Mouse (Mus musculus): ENCODE results near the gene Olfr1277. TPM values are rescaled to one million over a fixed set of nuclear protein-coding genes. Genes with fewer than 3 reads are reported as not detected.

The Olfr1277 gene
- not detected for total RNA-seq (2021)
- long read RNA-seq, experiment 1: 0 reads
- long read RNA-seq, experiment 2: 0 reads

GRCm38 (mm10) chr2:111274006-111274405, at the start of gene Olfr1277:
Gene Olfr1277 (minus strand): TSS chr2:111274106.
- intact Hi-C loops (cut with DNase I; ENCODE audit: low total_unique reads): no loop called here

GRCm38 (mm10) chr2:111313717-111314116, 39.8 kb upstream of the Olfr1277 start, which contains the start of gene Olfr1280:
Gene Olfr1280 (plus strand): TSS chr2:111314017.
- intact Hi-C loops (cut with DNase I; ENCODE audit: low total_unique reads): no loop called here

More at GRCm38 (mm10) chr2:111274006-111274405, at the start of gene Olfr1277:
- DNase-seq: no peak

GRCm38 (mm10) chr2:111300374-111300773, 26.5 kb upstream of the Olfr1277 start, which contains the start of gene Olfr1279:
Gene Olfr1279 (plus strand): TSS chr2:111300635.
- no peak for DNase-seq
- intact Hi-C loops (cut with DNase I; ENCODE audit: low total_unique reads): no loop called here

More at GRCm38 (mm10) chr2:111313717-111314116, 39.8 kb upstream of the Olfr1277 start, which contains the start of gene Olfr1280:
- DNase-seq: no peak

GRCm38 (mm10) chr2:111298541-111298940, 24.6 kb upstream of the Olfr1277 start:
- intact Hi-C loops (cut with DNase I; ENCODE audit: low total_unique reads): no loop called here
- no peak for DNase-seq

- DNase-seq: no peak
- intact Hi-C loops (cut with DNase I; ENCODE audit: low total_unique reads): no loop called here
These were observed 15.9 kb upstream of the Olfr1277 start, which contains the start of gene Olfr1278 for GRCm38 (mm10) chr2:111289836-111290235. Gene Olfr1278 (plus strand): TSS chr2:111290136.

- intact Hi-C loops (cut with DNase I; ENCODE audit: low total_unique reads): no loop called here
- DNase-seq: no peak
These were observed 19.7 kb downstream of the Olfr1277 start, which contains the start of gene Olfr1276 for GRCm38 (mm10) chr2:111254216-111254615. Gene Olfr1276 (plus strand): TSS chr2:111254516.

- DNase-seq: no peak
- intact Hi-C loops (cut with DNase I; ENCODE audit: low total_unique reads): no loop called here
These were observed 38.7 kb downstream of the Olfr1277 start, which contains the start of gene Olfr1275 for GRCm38 (mm10) chr2:111235186-111235585. Gene Olfr1275 (minus strand): TSS chr2:111235286.

GRCm38 (mm10) chr2:111229502-111229901, 44.4 kb downstream of the Olfr1277 start, which contains the start of gene 4930430A15Rik:
Gene 4930430A15Rik (minus strand): TSS chr2:111229602.
- intact Hi-C loops (cut with DNase I; ENCODE audit: low total_unique reads): no loop called here
- DNase-seq: no peak

Other genes starting within 250 kb of the Olfr1277 start
- gene Gm13941, start 168.1 kb downstream of the Olfr1277 start, total RNA-seq (2021): not detected
- gene Gm15130, start 121.2 kb downstream of the Olfr1277 start, total RNA-seq (2021): not detected
- gene 4930430A15Rik, start 44.5 kb downstream of the Olfr1277 start, total RNA-seq (2021): not detected
- gene Olfr1275, start 38.8 kb downstream of the Olfr1277 start, total RNA-seq (2021): not detected
- not detected for gene Olfr1276, start 19.6 kb downstream of the Olfr1277 start, total RNA-seq (2021)
- gene Olfr1278, start 16.0 kb upstream of the Olfr1277 start, total RNA-seq (2021): not detected
- gene Olfr1279, start 26.5 kb upstream of the Olfr1277 start, total RNA-seq (2021): not detected
- not detected for gene Olfr1280, start 39.9 kb upstream of the Olfr1277 start, total RNA-seq (2021)
- gene Olfr1281, start 52.4 kb upstream of the Olfr1277 start, total RNA-seq (2021): not detected
- not detected for gene Olfr1282, start 62.0 kb upstream of the Olfr1277 start, total RNA-seq (2021)
- gene Olfr1283, start 92.7 kb upstream of the Olfr1277 start, total RNA-seq (2021): not detected
- gene Olfr1284, start 101.4 kb upstream of the Olfr1277 start, total RNA-seq (2021): not detected
- gene Olfr1286, start 149.0 kb upstream of the Olfr1277 start, total RNA-seq (2021): not detected
- not detected for gene Olfr1287, start 175.0 kb upstream of the Olfr1277 start, total RNA-seq (2021)
- gene Olfr1288, start 200.0 kb upstream of the Olfr1277 start, total RNA-seq (2021): not detected
- not detected for gene Olfr1289, start 206.7 kb upstream of the Olfr1277 start, total RNA-seq (2021)
- not detected for gene Olfr1290, start 219.7 kb upstream of the Olfr1277 start, total RNA-seq (2021)
- gene Olfr1291-ps1, start 223.1 kb upstream of the Olfr1277 start, total RNA-seq (2021): not detected